Mouse (Mus musculus): ENCODE data around the gene Abca17. TPM values are rescaled to one million over a fixed set of nuclear protein-coding genes. Genes with fewer than 3 reads are reported as not detected.

The Abca17 gene
- polyA plus RNA-seq (2015; fragmentation: Nextera tagmentation; extraction: Ambion mirVana) = 0.09 and 0.23 TPM in 2 replicates

DNA sequence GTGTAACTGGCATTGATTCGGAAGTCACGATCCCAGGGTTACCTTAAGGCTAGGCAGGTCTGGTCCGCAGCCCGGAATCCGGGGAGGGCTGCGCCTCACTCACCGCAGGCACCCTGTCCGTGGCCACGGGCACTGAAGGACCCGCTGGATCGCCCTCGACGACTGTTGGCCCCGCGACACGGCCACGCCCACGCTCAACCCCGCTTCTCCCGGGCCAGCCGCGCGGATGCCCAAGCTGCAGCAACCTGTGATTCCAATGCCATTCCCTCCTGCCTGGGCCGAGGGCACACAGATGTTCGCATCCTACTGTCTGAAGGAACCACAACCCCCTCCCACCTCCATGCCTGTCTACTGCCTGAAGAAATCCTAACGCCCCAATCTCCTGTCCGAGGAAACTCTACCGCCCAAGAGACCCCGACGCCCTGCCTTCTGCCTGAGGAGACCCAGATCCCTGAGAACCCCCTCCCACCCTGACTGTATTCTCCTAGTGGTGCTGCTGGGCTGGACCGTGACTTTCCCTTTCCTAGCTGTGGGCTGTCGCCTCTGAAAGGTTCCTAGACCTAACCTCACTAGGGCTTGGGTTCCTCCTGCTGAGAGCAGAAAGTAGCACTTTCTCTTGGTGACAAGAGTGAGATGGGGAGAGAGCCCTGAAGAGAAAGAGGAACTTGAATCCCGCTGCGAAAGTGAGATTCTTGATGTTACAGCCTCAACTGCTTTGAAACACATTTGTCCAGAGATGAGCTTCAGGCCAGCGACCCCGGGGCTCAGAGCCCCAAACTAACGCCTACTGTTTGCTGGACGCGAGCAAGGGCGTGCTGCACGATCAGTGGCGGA lies at the start of gene Abca17:
Gene Abca17 (minus strand): TSS at position 143 of the 834 bp plus-strand sequence.
- peak within 1 kb of the TSS; percentile 75 for H3K27ac ChIP-seq
- WGBS = 3% methylated on average over 42 of the region's 42 CpGs
- no peak for ATAC-seq (ENCODE audit: insufficient read depth, low FRiP score, low read depth)

DNA sequence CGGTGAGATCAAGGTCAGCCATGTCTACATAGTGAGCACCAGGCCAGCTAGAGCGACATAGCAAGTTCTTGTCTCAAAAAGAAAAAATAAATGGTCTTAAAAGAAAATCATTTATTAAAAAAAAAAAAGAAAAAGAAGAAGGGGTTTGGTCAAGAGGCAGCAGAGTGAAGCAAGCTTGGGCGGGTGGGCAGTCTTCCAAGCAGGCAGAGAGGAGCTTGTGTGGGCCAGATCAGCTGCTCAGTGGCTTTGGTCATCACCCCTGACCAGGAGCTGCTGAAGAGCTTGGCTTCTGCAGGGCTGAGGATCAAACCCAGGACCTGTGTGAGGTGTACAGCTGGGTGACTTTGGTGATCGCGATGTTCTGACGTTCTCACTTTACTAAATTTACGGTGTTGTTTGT lies 43.6 kb upstream of the Abca17 start:
- H3K9me3 ChIP-seq = no peaks in the 10 kb centered on the region
- H3K4me2 ChIP-seq = no peak overlapping the region
- 86% methylated on average over 7 of the region's 7 CpGs for WGBS
- no peaks in the 10 kb centered on the region for H3K27me3 ChIP-seq (replicated peaks)
- no peak for ATAC-seq (ENCODE audit: insufficient read depth, low FRiP score, low read depth)
- H3K36me3 ChIP-seq = no peaks in the 10 kb centered on the region
- no peak overlapping the region for H3K27ac ChIP-seq
- no peak overlapping the region for H3K9ac ChIP-seq
- H3K4me3 ChIP-seq (replicated peaks) = no peak overlapping the region
- no peaks in the 10 kb centered on the region; the same call in 1 of the 2 replicates for H3K4me1 ChIP-seq

More for the DNA sequence above, at the start of gene Abca17:
- 0 out of 2 replicates have a peak, but pooled peaks cover 7% of the 10 kb centered on the region for H3K27me3 ChIP-seq (replicated peaks)
- H3K4me3 ChIP-seq (replicated peaks) = peak within 1 kb of the TSS; percentile 74
- peak within 1 kb of the TSS; percentile 73 for H3K9ac ChIP-seq
- H3K36me3 ChIP-seq = no peaks in the 10 kb centered on the region
- peaks cover 10% of the 10 kb centered on the region; the same call in 1 of the 2 replicates for H3K4me1 ChIP-seq
- H3K9me3 ChIP-seq = no peaks in the 10 kb centered on the region
- peak within 1 kb of the TSS; percentile 99 for H3K4me2 ChIP-seq

GRCm38 (mm10) chr17:24393527-24393926 lies 42.7 kb upstream of the Abca17 start:
- 27% methylated on average over 4 of the region's 4 CpGs for WGBS
- H3K27ac ChIP-seq = peak overlapping the region; percentile 55
- no peak overlapping the region for H3K9ac ChIP-seq
- no peaks in the 10 kb centered on the region for H3K27me3 ChIP-seq (replicated peaks)
- no peak overlapping the region for H3K4me3 ChIP-seq (replicated peaks)
- no peaks in the 10 kb centered on the region; the same call in 1 of the 2 replicates for H3K4me1 ChIP-seq
- no peaks in the 10 kb centered on the region for H3K9me3 ChIP-seq
- H3K36me3 ChIP-seq = no peaks in the 10 kb centered on the region
- ATAC-seq (ENCODE audit: insufficient read depth, low FRiP score, low read depth) = peak; percentile 84
- no peak overlapping the region for H3K4me2 ChIP-seq

DNA sequence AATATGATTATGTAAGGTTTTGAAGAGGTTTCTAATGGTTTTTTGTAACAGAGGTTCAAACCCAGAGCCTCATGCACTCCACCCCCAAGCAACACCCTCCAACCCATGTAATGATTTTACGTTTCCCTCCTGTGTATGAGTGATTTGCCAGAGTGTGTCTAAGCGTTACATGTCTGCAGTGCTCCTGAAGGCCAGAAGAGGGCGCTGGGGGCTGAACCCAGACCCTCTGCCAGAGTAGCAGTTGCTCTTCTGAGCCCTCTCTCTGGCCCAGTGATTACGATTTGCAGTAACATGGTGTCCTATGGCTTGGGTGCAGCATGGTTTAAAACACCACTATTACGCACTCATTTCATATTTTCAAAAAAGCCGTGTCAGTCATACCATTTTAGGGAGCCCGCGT lies 40.3 kb upstream of the Abca17 start:
- Histone ChIP-seq H3K36me3 (0 out of 2 replicates have a peak, but pooled peaks cover 5% of the 10 kb centered on the region), H3K9me3 (no peaks in the 10 kb centered on the region), H3K4me2 (no peak overlapping the region), H3K4me1 (no peaks in the 10 kb centered on the region; the same call in 1 of the 2 replicates), H3K27me3 (replicated peaks) (no peaks in the 10 kb centered on the region), H3K4me3 (replicated peaks) (no peak overlapping the region), H3K27ac (no peak overlapping the region), H3K9ac (no peak overlapping the region)
- WGBS = 62% methylated on average over 8 of the region's 8 CpGs
- ATAC-seq (ENCODE audit: insufficient read depth, low FRiP score, low read depth) = no peak

- no peaks in the 10 kb centered on the region; the same call in 1 of the 2 replicates for H3K4me1 ChIP-seq
- H3K27me3 ChIP-seq (replicated peaks) = no peaks in the 10 kb centered on the region
- H3K36me3 ChIP-seq = 0 out of 2 replicates have a peak, but pooled peaks cover 9% of the 10 kb centered on the region
- no peak overlapping the region for H3K9ac ChIP-seq
- 6% methylated on average over 2 of the region's 2 CpGs for WGBS
- H3K4me3 ChIP-seq (replicated peaks) = no peak overlapping the region
- no peak overlapping the region for H3K4me2 ChIP-seq
- H3K27ac ChIP-seq = no peak overlapping the region
- H3K9me3 ChIP-seq = no peaks in the 10 kb centered on the region
- no peak for ATAC-seq (ENCODE audit: insufficient read depth, low FRiP score, low read depth)
Measured at GRCm38 (mm10) chr17:24389865-24390264, 39.0 kb upstream of the Abca17 start.

DNA sequence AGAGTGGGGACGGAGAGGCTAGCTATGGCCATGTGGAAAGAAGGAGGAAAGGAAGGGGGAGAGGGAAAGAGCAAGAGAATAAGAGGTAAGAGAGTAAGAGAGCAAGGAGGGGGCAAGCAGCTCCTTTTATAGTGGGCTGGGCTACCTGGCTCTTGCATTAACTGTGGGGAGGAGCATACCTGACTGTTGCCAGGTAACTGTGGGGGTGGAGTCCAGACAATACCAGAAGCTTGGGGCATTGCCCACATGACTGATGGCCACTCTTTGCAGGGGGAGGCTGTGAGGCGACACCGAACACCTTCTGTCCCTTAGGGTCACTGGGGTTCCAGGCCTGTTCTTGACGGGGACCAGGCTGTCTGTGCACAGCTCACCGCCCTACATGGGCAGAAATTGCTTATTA lies 37.8 kb upstream of the Abca17 start:
- no peak for ATAC-seq (ENCODE audit: insufficient read depth, low FRiP score, low read depth)
- Histone ChIP-seq H3K36me3 (0 out of 2 replicates have a peak, but pooled peaks cover 9% of the 10 kb centered on the region), H3K9me3 (no peaks in the 10 kb centered on the region), H3K9ac (no peak overlapping the region), H3K4me3 (replicated peaks) (no peak overlapping the region), H3K4me1 (no peaks in the 10 kb centered on the region; the same call in 1 of the 2 replicates), H3K4me2 (no peak overlapping the region), H3K27ac (no peak overlapping the region), H3K27me3 (replicated peaks) (no peaks in the 10 kb centered on the region)
- 76% methylated on average over 5 of the region's 5 CpGs for WGBS

GRCm38 (mm10) chr17:24383789-24384188 lies 32.9 kb upstream of the Abca17 start:
- 82% methylated on average over 8 of the region's 8 CpGs for WGBS
- H3K36me3 ChIP-seq = 0 out of 2 replicates have a peak, but pooled peaks cover 14% of the 10 kb centered on the region
- no peak overlapping the region for H3K27ac ChIP-seq
- H3K9ac ChIP-seq = no peak overlapping the region
- no peaks in the 10 kb centered on the region for H3K4me1 ChIP-seq
- no peaks in the 10 kb centered on the region for H3K9me3 ChIP-seq
- no peak for ATAC-seq (ENCODE audit: insufficient read depth, low FRiP score, low read depth)
- H3K4me3 ChIP-seq (replicated peaks) = no peak overlapping the region
- H3K27me3 ChIP-seq (replicated peaks) = no peaks in the 10 kb centered on the region
- no peak overlapping the region for H3K4me2 ChIP-seq

GRCm38 (mm10) chr17:24378496-24378895 lies 27.6 kb upstream of the Abca17 start:
- ATAC-seq (ENCODE audit: insufficient read depth, low FRiP score, low read depth) = no peak
- Histone ChIP-seq H3K4me2 (no peak overlapping the region), H3K27ac (no peak overlapping the region), H3K36me3 (peaks cover 12% of the 10 kb centered on the region; the same call in 1 of the 2 replicates), H3K9me3 (no peaks in the 10 kb centered on the region), H3K9ac (no peak overlapping the region), H3K27me3 (replicated peaks) (no peaks in the 10 kb centered on the region), H3K4me3 (replicated peaks) (no peak overlapping the region), H3K4me1 (no peaks in the 10 kb centered on the region)
- 76% methylated on average over 2 of the region's 2 CpGs for WGBS

DNA sequence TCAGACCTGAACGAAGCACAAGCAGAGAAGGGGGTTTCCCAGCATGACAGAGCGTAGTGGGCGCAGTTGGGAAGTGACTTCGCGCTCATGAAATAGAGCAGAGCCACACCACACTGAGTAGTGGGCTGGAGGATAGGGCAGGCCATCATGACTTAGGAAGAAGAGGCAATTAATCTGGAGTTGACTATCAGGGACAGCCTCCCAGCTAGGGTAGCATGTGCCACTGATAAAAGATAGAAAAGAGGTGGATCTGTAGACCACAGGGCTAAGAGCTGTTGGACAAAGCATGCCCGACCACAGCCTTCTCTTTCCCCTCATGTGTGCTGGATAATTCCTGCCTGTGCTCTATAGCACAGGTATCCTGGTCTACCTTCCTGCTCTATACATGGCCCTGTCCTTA lies 25.0 kb upstream of the Abca17 start:
- Histone ChIP-seq H3K4me1 (no peaks in the 10 kb centered on the region), H3K9me3 (no peaks in the 10 kb centered on the region), H3K27me3 (replicated peaks) (no peaks in the 10 kb centered on the region), H3K27ac (no peak overlapping the region), H3K36me3 (peaks cover 7% of the 10 kb centered on the region; the same call in 1 of the 2 replicates), H3K9ac (no peak overlapping the region), H3K4me3 (replicated peaks) (no peak overlapping the region), H3K4me2 (no peak overlapping the region)
- WGBS = 86% methylated on average over 6 of the region's 6 CpGs
- no peak for ATAC-seq (ENCODE audit: insufficient read depth, low FRiP score, low read depth)

GRCm38 (mm10) chr17:24375094-24375712 lies 24.3 kb upstream of the Abca17 start:
- no peak overlapping the region for H3K9ac ChIP-seq
- H3K36me3 ChIP-seq = peaks cover 7% of the 10 kb centered on the region; the same call in 1 of the 2 replicates
- no peak overlapping the region for H3K27ac ChIP-seq
- no peaks in the 10 kb centered on the region for H3K4me1 ChIP-seq
- no peak for ATAC-seq (ENCODE audit: insufficient read depth, low FRiP score, low read depth)
- H3K9me3 ChIP-seq = no peaks in the 10 kb centered on the region
- WGBS = 73% methylated on average over 4 of the region's 5 CpGs
- H3K27me3 ChIP-seq (replicated peaks) = no peaks in the 10 kb centered on the region
- H3K4me2 ChIP-seq = no peak overlapping the region
- no peak overlapping the region for H3K4me3 ChIP-seq (replicated peaks)

DNA sequence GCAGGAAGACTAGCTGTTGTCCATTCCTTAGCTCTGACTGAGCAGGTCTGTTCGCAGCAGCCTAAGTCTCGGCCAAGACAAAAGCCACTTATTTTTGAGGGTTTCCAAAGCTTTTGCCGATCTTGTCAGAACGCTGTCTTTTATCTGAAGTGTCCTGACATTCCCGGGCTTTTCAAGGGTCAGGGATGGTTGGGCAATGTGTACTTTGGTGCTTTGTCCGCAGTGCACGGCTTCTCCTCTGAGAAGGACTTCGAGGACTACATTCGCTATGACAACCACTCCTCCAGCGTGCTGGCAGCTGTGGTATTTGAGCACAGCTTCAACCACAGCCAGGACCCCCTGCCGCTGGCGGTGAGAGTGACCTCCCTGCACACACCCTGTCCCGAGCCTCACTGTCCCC lies 15.0 kb upstream of the Abca17 start:
- no peaks in the 10 kb centered on the region for H3K9me3 ChIP-seq
- no peak overlapping the region for H3K27ac ChIP-seq
- no peak overlapping the region for H3K9ac ChIP-seq
- 0 out of 2 replicates have a peak, but pooled peaks cover 6% of the 10 kb centered on the region for H3K4me1 ChIP-seq
- H3K4me2 ChIP-seq = no peak overlapping the region
- no peak for ATAC-seq (ENCODE audit: insufficient read depth, low FRiP score, low read depth)
- no peak overlapping the region for H3K4me3 ChIP-seq (replicated peaks)
- H3K36me3 ChIP-seq = no peaks in the 10 kb centered on the region
- 67% methylated on average over 13 of the region's 13 CpGs for WGBS
- no peaks in the 10 kb centered on the region for H3K27me3 ChIP-seq (replicated peaks)

DNA sequence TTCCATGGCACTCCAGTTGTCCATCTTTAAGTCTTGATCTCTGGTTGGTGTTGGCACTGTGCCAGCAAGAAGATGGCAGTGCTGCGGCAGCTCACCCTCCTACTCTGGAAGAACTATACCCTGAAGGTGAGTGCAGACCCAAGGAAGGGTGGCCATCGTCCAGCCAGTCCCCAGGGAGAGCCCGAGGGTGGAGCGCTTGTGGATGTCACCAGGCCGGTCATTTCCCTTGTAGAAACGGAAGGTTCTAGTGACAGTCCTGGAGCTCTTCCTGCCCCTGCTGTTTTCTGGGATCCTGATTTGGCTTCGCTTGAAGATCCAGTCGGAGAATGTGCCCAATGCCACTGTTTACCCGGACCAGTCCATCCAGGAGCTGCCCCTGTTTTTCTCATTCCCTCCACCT lies 13.6 kb upstream of the Abca17 start:
- Histone ChIP-seq H3K27ac (no peak overlapping the region), H3K9me3 (no peaks in the 10 kb centered on the region), H3K9ac (no peak overlapping the region), H3K4me2 (no peak overlapping the region), H3K4me1 (peaks cover 15% of the 10 kb centered on the region; the same call in 1 of the 2 replicates), H3K4me3 (replicated peaks) (no peak overlapping the region), H3K27me3 (replicated peaks) (no peaks in the 10 kb centered on the region), H3K36me3 (no peaks in the 10 kb centered on the region)
- ATAC-seq (ENCODE audit: insufficient read depth, low FRiP score, low read depth) = no peak
- 88% methylated on average over 9 of the region's 9 CpGs for WGBS
